In the genomic region with DNA sequence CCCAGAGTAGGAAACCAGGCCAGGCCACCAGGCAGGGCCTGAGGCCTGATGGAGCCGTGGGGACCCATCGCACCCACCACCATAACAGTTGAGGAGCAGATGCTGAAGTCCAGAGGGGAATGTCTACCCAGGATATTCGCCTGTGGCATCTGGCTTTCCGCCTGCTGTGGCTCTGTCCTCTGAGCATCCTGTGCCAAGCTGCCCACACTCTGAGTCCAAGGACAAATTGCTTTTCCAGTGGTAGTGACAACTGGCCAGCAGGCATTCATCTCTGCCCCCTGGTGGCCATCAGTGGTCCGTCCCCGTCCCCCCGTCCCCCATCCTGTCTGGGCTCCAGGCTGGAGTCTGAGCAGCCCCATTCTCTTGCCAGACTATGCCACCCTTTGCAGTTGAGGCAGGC, we compare ENCODE assay signal across 9 mouse cellular contexts. TPM values are rescaled to one million over a fixed set of nuclear protein-coding genes. Genes with fewer than 3 reads are reported as not detected.
A peak's percentile ranks its signal among the peaks of the same experiment; 100 is the strongest.
DNase-seq lines count a peak whose midpoint lies in the region; ATAC-seq lines count a peak whose summit lies in the region.
"Had no signal": no experiment of that assay in that cellular context is flagged by ENCODE, and none has a peak within 500 bp of the region (broad histone marks: within the 10 kb centered on the region; RNA-seq: fewer than 3 reads in every experiment).

No protein-coding gene starts in this region.

- no peaks in the 10 kb centered on the region for H3K9me3 ChIP-seq in heart, embryonic 16.5 days (replicated peaks; ENCODE audit: control insufficient read depth, low read length)
- H3K9me3 ChIP-seq: megakaryocyte, embryonic 14.5 days had no signal

- H3K27me3 ChIP-seq in heart, embryonic 16.5 days (ENCODE audit: control insufficient read depth, insufficient read depth, low read length): no peaks in the 10 kb centered on the region
- H3K27me3 ChIP-seq: megakaryocyte, embryonic 14.5 days had no signal

- H3K4me3 ChIP-seq in heart, embryonic 16.5 days (ENCODE audit: low read length): no peak overlapping the region
- H3K4me3 ChIP-seq: megakaryocyte, embryonic 14.5 days had no signal

- 55% methylated on average over 7 of the region's 7 CpGs for WGBS in heart, embryonic 16.5 days

- DNase-seq in left cerebral cortex, postnatal 10 days (ENCODE audit: extremely low spot score in 1 of 2, low spot score in 2 of 2): peak; percentile 46 to 68
- DNase-seq in left cerebral cortex, adult 11 months (ENCODE audit: low spot score): no peak
- peak; percentile 44 for DNase-seq in ZHBTc4 (ENCODE audit: low read depth, low spot score)
- peak; percentile 54 to 61 for DNase-seq in left cerebral cortex, postnatal 25 days (ENCODE audit: low spot score in 2 of 2)
- no peak for DNase-seq in MN1 (ENCODE audit: low spot score)

- H3K9ac ChIP-seq in heart, embryonic 16.5 days (ENCODE audit: low read length): no peak overlapping the region

- H3K27ac ChIP-seq in heart, embryonic 16.5 days (ENCODE audit: low read length): no peak overlapping the region

- ATAC-seq in common myeloid progenitor, adult 5-6 weeks (replicated peaks; ENCODE audit: low read depth, poor library complexity, severe bottlenecking): peak; percentile 68; the same call in 1 of the 2 replicates
- ATAC-seq in heart, embryonic 16.5 days (replicated peaks; ENCODE audit: extremely low read depth, insufficient read depth, low FRiP score): peak; percentile 47; the same call in 1 of the 2 replicates
- ATAC-seq in neutrophil, adult 5-6 weeks (ENCODE audit: extremely low read depth, insufficient number of reproducible peaks, low FRiP score, poor library complexity, severe bottlenecking): peak; percentile 48; the same call in 1 of the 2 replicates

- H3K4me1 ChIP-seq in heart, embryonic 16.5 days (ENCODE audit: control insufficient read depth, insufficient read depth, low read length): peaks cover 6% of the 10 kb centered on the region; the same call in 1 of the 2 replicates

- intact Hi-C loops in left cerebral cortex, postnatal 10 days (cut with DNase I): no loop called here
- intact Hi-C loops in left cerebral cortex, postnatal 25 days (cut with DNase I): loop anchor here (2.0 kb wide), 1 partner anchor 109 kb away; no protein-coding TSS in a partner anchor

- H3K4me2 ChIP-seq in heart, embryonic 16.5 days (ENCODE audit: low read depth, low read length): no peak overlapping the region

- H3K36me3 ChIP-seq in heart, embryonic 16.5 days (ENCODE audit: control insufficient read depth, insufficient read depth): peaks cover 11% of the 10 kb centered on the region

RNA-seq across cellular contexts. Expression of a gene that starts 23.0 kb away (rescaled TPM):
- total RNA-seq in left cerebral cortex, postnatal 10 days (2021): 1 to 10 TPM; 4.9 TPM
- total RNA-seq in common myeloid progenitor, adult 5-6 weeks (2017): 33.9 and 36.3 TPM in 2 replicates
- polyA plus RNA-seq in heart, embryonic 16.5 days (2015; fragmentation: Nextera tagmentation; extraction: Ambion mirVana): 9.0 and 11.4 TPM in 2 replicates
- 1 to 10 TPM; 3.3 to 6.0 TPM for total RNA-seq in left cerebral cortex, postnatal 25 days (2021)
- 22.9 and 26.4 TPM in 2 replicates for total RNA-seq in neutrophil, adult 5-6 weeks (2017)

Comparison
In these comparisons a context has a peak if more than half of its experiments do, and no peak if none do; other contexts are left out.
1. DNase-seq: peak in left cerebral cortex, postnatal 10 days (2 of 2), ZHBTc4 (single experiment) and left cerebral cortex, postnatal 25 days (2 of 2); none in left cerebral cortex, adult 11 months (single experiment) and MN1 (single experiment).
2. Peak in every context shown above with its lines, with median percentiles within 50 percentile points of each other: ATAC-seq.